Mouse (Mus musculus): ENCODE data around the gene Haus6.

- TF ChIP-seq CTCF (IDR thresholded peaks at IDR 0.05; ENCODE audit: low read depth) (no peak), EP300 (IDR thresholded peaks at IDR 0.05; ENCODE audit: low read depth) (no peak)
These were observed 36.9 kb downstream of the Haus6 start for GRCm38 (mm10) chr4:86574939-86575282.
